Mouse (Mus musculus) hindbrain, embryonic 11.5 days (tissue): ENCODE data around the gene Slc22a7. TPM values are rescaled to one million over a fixed set of nuclear protein-coding genes. Genes with fewer than 3 reads are reported as not detected.
A peak's percentile ranks its signal among the peaks of the same experiment; 100 is the strongest.

Source experiments
- ATAC-seq: fragments of 200-750 bp; cut with Nextera tagmentation; 2 replicates; pipeline ENCODE4 v1.8.0; 2017; ENCODE audit warnings: mild to moderate bottlenecking, moderate TSS enrichment, moderate library complexity; ENCODE audit not compliant: low FRiP score
- DNase-seq: peaks from one replicate; pipeline ENCODE4 v3.0.0-alpha.2; 2015; ENCODE audit warnings: low spot score
- H3K27ac ChIP-seq: fragments of 300-500 bp; sonication (generic); 2 replicates; pipeline ENCODE4 v1.5.1; 2014; ENCODE audit warnings: mild to moderate bottlenecking, low read depth, low read length
- H3K27me3 ChIP-seq: fragments of 300-500 bp; sonication (generic); 2 replicates; pipeline ENCODE4 v1.6.1; 2014; ENCODE audit warnings: mild to moderate bottlenecking, low read length, moderate library complexity, mixed read lengths; ENCODE audit not compliant: control insufficient read depth, insufficient read depth
- H3K36me3 ChIP-seq: fragments of 300-500 bp; sonication (generic); 2 replicates; pipeline ENCODE4 v1.6.1; 2014; ENCODE audit warnings: mild to moderate bottlenecking, low read length, moderate library complexity, mixed read lengths; ENCODE audit not compliant: control insufficient read depth, insufficient read depth
- H3K4me1 ChIP-seq: fragments of 300-500 bp; sonication (generic); replicated peaks from 2 replicates; pipeline ENCODE4 v1.6.1; 2014; ENCODE audit warnings: low read length, mixed read lengths; ENCODE audit not compliant: control insufficient read depth, insufficient read depth
- H3K4me2 ChIP-seq: fragments of 300-500 bp; sonication (generic); replicated peaks from 2 replicates; pipeline ENCODE4 v1.6.1; 2014; ENCODE audit warnings: mild to moderate bottlenecking, low read depth, low read length
- H3K4me3 ChIP-seq: fragments of 300-500 bp; sonication (generic); 2 replicates; pipeline ENCODE4 v1.5.1; 2014; ENCODE audit warnings: low read depth, low read length
- H3K9ac ChIP-seq: fragments of 300-500 bp; sonication (generic); 2 replicates; pipeline ENCODE4 v1.6.1; 2014; ENCODE audit warnings: low read depth, low read length
- H3K9me3 ChIP-seq: fragments of 300-500 bp; sonication (generic); 2 replicates; pipeline ENCODE4 v1.6.1; 2016; ENCODE audit warnings: low read length; ENCODE audit not compliant: control insufficient read depth
- WGBS: fragments of 180-500 bp; shearing (Covaris S2); extraction: QIAGEN DNeasy Blood & Tissue Kit; methylation state at CpG from one replicate; pipeline ENCODE4 v1.1.7; 2014; 5-methylcytosine and 5-hydroxymethylcytosine counted together
- polyA plus RNA-seq: library from polyadenylated mRNA; unstranded; fragments of >200 nt; fragmentation: Nextera tagmentation; extraction: Ambion mirVana; gene quantifications from 2 replicates; pipeline ENCODE4 v1.2.1, GENCODE M21; 2014

The Slc22a7 gene
- polyA plus RNA-seq, 1 experiment from 2014 or later, result not detected

DNA sequence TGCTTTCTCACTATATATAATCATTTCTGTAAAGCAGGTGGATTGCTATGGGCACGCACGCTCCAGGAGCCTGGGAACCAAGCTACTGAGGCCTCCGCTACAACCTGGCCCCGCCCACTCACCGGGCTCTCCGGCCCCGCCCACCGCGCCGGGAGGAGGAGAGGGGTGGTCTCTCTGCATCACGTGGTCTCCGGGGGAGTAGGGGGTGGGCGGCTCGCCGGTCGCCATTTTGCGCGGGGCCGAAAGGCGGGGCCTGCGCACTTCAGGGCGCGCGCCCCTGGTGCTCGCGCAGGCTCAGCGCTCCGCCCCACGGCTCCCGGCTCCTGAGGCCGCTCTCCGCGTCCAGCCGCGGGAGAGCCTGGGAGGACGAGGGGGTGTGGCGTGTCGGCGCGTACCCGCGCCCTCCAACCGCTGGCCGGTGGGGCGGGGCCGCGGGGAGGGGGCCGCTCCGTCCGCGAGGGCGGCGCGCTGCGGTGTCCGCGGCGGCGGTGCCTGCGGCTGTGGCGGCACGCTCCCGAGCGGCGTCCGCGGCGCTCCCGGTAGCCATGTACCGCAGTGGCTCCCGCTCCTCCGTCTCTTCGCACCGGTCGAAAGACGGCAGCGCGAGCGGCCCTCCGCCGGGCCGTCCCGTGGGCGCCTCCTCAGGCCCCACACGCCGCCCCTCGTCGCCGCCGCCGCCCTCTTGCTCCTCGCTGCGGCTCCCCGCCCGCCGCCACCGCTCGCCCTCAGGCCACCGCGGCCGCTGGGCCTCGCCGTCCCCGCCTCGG is 54.8 kb downstream of the Slc22a7 start, which contains the start of gene Zfp318:
Gene Zfp318, plus strand, starts transcription at position 438 of the 767 bp plus-strand sequence.
- H3K36me3 ChIP-seq, result 0 out of 2 replicates have a peak, but pooled peaks cover 2% of the 10 kb centered on the region
- H3K4me1 ChIP-seq, result peaks cover 7% of the 10 kb centered on the region
- under 1% methylated on average over 48 of the region's 105 CpGs for WGBS
- H3K27me3 ChIP-seq, result no peaks in the 10 kb centered on the region
- no peaks in the 10 kb centered on the region for H3K9me3 ChIP-seq
- DNase-seq, result peak; percentile 98
- H3K9ac ChIP-seq, result peak within 1 kb of the TSS; percentile 92
- peak within 1 kb of the TSS; percentile 95 for H3K27ac ChIP-seq
- peak within 1 kb of the TSS; percentile 87 for H3K4me2 ChIP-seq
- ATAC-seq, result peak; percentile 97
- peak within 1 kb of the TSS; percentile 91 for H3K4me3 ChIP-seq

Other genes starting within 250 kb of the Slc22a7 start
- gene Polh, start 235.8 kb downstream of the Slc22a7 start, polyA plus RNA-seq, result 10.4 and 10.7 TPM in 2 replicates
- 60.6 and 69.1 TPM in 2 replicates for gene Xpo5, start 235.7 kb downstream of the Slc22a7 start, polyA plus RNA-seq
- gene Polr1c, start 190.4 kb downstream of the Slc22a7 start, polyA plus RNA-seq, result 100 and 113 TPM in 2 replicates
- gene Yipf3, start 190.4 kb downstream of the Slc22a7 start, polyA plus RNA-seq, result 64.0 and 64.7 TPM in 2 replicates
- 3.1 and 3.4 TPM in 2 replicates for gene Lrrc73, start 184.9 kb downstream of the Slc22a7 start, polyA plus RNA-seq
- 43.4 and 47.4 TPM in 2 replicates for gene Tjap1, start 155.4 kb downstream of the Slc22a7 start, polyA plus RNA-seq
- gene Dlk2, start 141.0 kb downstream of the Slc22a7 start, polyA plus RNA-seq, result 1.3 and 1.8 TPM in 2 replicates
- gene Abcc10, start 110.1 kb downstream of the Slc22a7 start, polyA plus RNA-seq, result 3.8 and 4.8 TPM in 2 replicates
- gene Zfp318, start 54.7 kb downstream of the Slc22a7 start, polyA plus RNA-seq, result 16.5 and 20.7 TPM in 2 replicates
- gene Crip3, start 9.5 kb downstream of the Slc22a7 start, polyA plus RNA-seq, result 0.74 and 0.86 TPM in 2 replicates
- gene Ttbk1, start 49.2 kb upstream of the Slc22a7 start, polyA plus RNA-seq, result 2.3 and 2.4 TPM in 2 replicates
- gene Dnph1, start 58.3 kb upstream of the Slc22a7 start, polyA plus RNA-seq, result 59.7 and 64.7 TPM in 2 replicates
- 4.7 and 4.8 TPM in 2 replicates for gene Cul9, start 107.9 kb upstream of the Slc22a7 start, polyA plus RNA-seq
- gene Srf, start 117.7 kb upstream of the Slc22a7 start, polyA plus RNA-seq, result 5.1 and 8.2 TPM in 2 replicates
- 16.0 and 21.5 TPM in 2 replicates for gene Ptk7, start 191.0 kb upstream of the Slc22a7 start, polyA plus RNA-seq
- gene Klc4, start 207.6 kb upstream of the Slc22a7 start, polyA plus RNA-seq, result 22.7 and 29.8 TPM in 2 replicates
- 94.8 and 95.2 TPM in 2 replicates for gene Mrpl2, start 207.8 kb upstream of the Slc22a7 start, polyA plus RNA-seq
- gene Cul7, start 211.9 kb upstream of the Slc22a7 start, polyA plus RNA-seq, result 25.9 and 30.5 TPM in 2 replicates
- gene Rrp36, start 235.9 kb upstream of the Slc22a7 start, polyA plus RNA-seq, result 57.9 and 58.4 TPM in 2 replicates
- 192 and 201 TPM in 2 replicates for gene Mea1, start 240.3 kb upstream of the Slc22a7 start, polyA plus RNA-seq
- gene Klhdc3, start 242.5 kb upstream of the Slc22a7 start, polyA plus RNA-seq, result 101 and 122 TPM in 2 replicates